Mouse (Mus musculus): ENCODE measurements around the gene Gm525. TPM values are rescaled to one million over a fixed set of nuclear protein-coding genes. Genes with fewer than 3 reads are reported as not detected.

Gm525 gene
- 2.4 and 3.4 TPM in 2 replicates for polyA plus RNA-seq (2014; fragmentation: Nextera tagmentation; extraction: Ambion mirVana)

GRCm38 (mm10) chr11:89073541-89073940 is at the start of gene Gm525:
Gene Gm525 (plus strand): TSS chr11:89073841.
- Histone ChIP-seq H3K4me1 (ENCODE audit: control insufficient read depth, insufficient read depth, low read length) (no peaks in the 10 kb centered on the region), H3K9ac (replicated peaks; ENCODE audit: low read depth, low read length) (no peak within 1 kb of the TSS), H3K9me3 (ENCODE audit: control insufficient read depth, low read depth, low read length) (no peaks in the 10 kb centered on the region), H3K4me2 (replicated peaks; ENCODE audit: low read depth, low read length) (no peak within 1 kb of the TSS), H3K4me3 (ENCODE audit: low read depth, low read length) (no peak within 1 kb of the TSS), H3K27ac (ENCODE audit: low read length) (no peak within 1 kb of the TSS), H3K36me3 (ENCODE audit: control insufficient read depth, insufficient read depth, low read length) (no peaks in the 10 kb centered on the region), H3K27me3 (ENCODE audit: control insufficient read depth, insufficient read depth, low read length) (no peaks in the 10 kb centered on the region)
- 75% methylated on average over 8 of the region's 8 CpGs for WGBS
- ATAC-seq (ENCODE audit: insufficient number of reproducible peaks, insufficient read depth, low FRiP score, low read depth): no peak

- Histone ChIP-seq H3K4me3 (ENCODE audit: low read depth, low read length) (no peak overlapping the region), H3K9me3 (ENCODE audit: control insufficient read depth, low read depth, low read length) (no peaks in the 10 kb centered on the region), H3K27me3 (ENCODE audit: control insufficient read depth, insufficient read depth, low read length) (no peaks in the 10 kb centered on the region), H3K27ac (ENCODE audit: low read length) (peak overlapping the region; percentile 39), H3K4me2 (replicated peaks; ENCODE audit: low read depth, low read length) (no peak overlapping the region), H3K36me3 (ENCODE audit: control insufficient read depth, insufficient read depth, low read length) (peaks cover 5% of the 10 kb centered on the region; the same call in 1 of the 2 replicates), H3K9ac (replicated peaks; ENCODE audit: low read depth, low read length) (no peak overlapping the region), H3K4me1 (ENCODE audit: control insufficient read depth, insufficient read depth, low read length) (peaks cover 9% of the 10 kb centered on the region; the same call in 1 of the 2 replicates)
- WGBS: 38% methylated on average over 11 of the region's 11 CpGs
- peak; percentile 64 for ATAC-seq (ENCODE audit: insufficient number of reproducible peaks, insufficient read depth, low FRiP score, low read depth)
These were observed 49.3 kb upstream of the Gm525 start for GRCm38 (mm10) chr11:89024181-89024881.

GRCm38 (mm10) chr11:89025603-89026002 is 48.0 kb upstream of the Gm525 start:
- Histone ChIP-seq H3K4me2 (replicated peaks; ENCODE audit: low read depth, low read length) (no peak overlapping the region), H3K27ac (ENCODE audit: low read length) (no peak overlapping the region), H3K4me3 (ENCODE audit: low read depth, low read length) (no peak overlapping the region), H3K9me3 (ENCODE audit: control insufficient read depth, low read depth, low read length) (no peaks in the 10 kb centered on the region), H3K36me3 (ENCODE audit: control insufficient read depth, insufficient read depth, low read length) (peaks cover 2% of the 10 kb centered on the region; the same call in 1 of the 2 replicates), H3K4me1 (ENCODE audit: control insufficient read depth, insufficient read depth, low read length) (peaks cover 9% of the 10 kb centered on the region; the same call in 1 of the 2 replicates), H3K9ac (replicated peaks; ENCODE audit: low read depth, low read length) (no peak overlapping the region), H3K27me3 (ENCODE audit: control insufficient read depth, insufficient read depth, low read length) (no peaks in the 10 kb centered on the region)
- 72% methylated on average over 3 of the region's 3 CpGs for WGBS
- no peak for ATAC-seq (ENCODE audit: insufficient number of reproducible peaks, insufficient read depth, low FRiP score, low read depth)

DNA sequence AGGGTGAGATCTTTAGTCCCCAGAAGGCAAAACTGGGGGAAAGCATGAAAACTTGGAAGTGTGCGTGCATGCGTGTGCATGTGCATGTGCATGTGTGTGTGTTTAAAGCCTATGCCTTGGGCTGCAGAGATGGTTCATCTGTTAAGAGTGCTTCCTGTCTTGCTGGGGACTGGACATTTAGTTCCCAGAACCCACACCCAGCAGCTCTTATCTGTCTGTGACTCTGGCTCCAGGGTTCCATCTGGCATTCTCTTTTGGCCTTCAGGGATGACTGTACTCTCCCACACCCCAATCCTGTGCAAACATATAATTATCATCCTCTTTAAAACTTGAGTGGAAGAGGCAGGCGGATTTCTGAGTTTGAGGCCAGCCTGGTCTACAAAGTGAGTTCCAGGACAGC is 47.5 kb upstream of the Gm525 start:
- ATAC-seq (ENCODE audit: insufficient number of reproducible peaks, insufficient read depth, low FRiP score, low read depth): no peak
- Histone ChIP-seq H3K9me3 (ENCODE audit: control insufficient read depth, low read depth, low read length) (no peaks in the 10 kb centered on the region), H3K4me3 (ENCODE audit: low read depth, low read length) (no peak overlapping the region), H3K36me3 (ENCODE audit: control insufficient read depth, insufficient read depth, low read length) (no peaks in the 10 kb centered on the region), H3K27ac (ENCODE audit: low read length) (no peak overlapping the region), H3K27me3 (ENCODE audit: control insufficient read depth, insufficient read depth, low read length) (no peaks in the 10 kb centered on the region), H3K9ac (replicated peaks; ENCODE audit: low read depth, low read length) (no peak overlapping the region), H3K4me2 (replicated peaks; ENCODE audit: low read depth, low read length) (no peak overlapping the region), H3K4me1 (ENCODE audit: control insufficient read depth, insufficient read depth, low read length) (peaks cover 9% of the 10 kb centered on the region; the same call in 1 of the 2 replicates)
- 93% methylated on average over 3 of the region's 3 CpGs for WGBS

GRCm38 (mm10) chr11:89027955-89028361 is 45.7 kb upstream of the Gm525 start:
- H3K9ac ChIP-seq (replicated peaks; ENCODE audit: low read depth, low read length): no peak overlapping the region
- no peak overlapping the region for H3K27ac ChIP-seq (ENCODE audit: low read length)
- no peak for ATAC-seq (ENCODE audit: insufficient number of reproducible peaks, insufficient read depth, low FRiP score, low read depth)
- no peak overlapping the region for H3K4me2 ChIP-seq (replicated peaks; ENCODE audit: low read depth, low read length)
- 57% methylated on average over 10 of the region's 10 CpGs for WGBS
- no peaks in the 10 kb centered on the region for H3K36me3 ChIP-seq (ENCODE audit: control insufficient read depth, insufficient read depth, low read length)
- H3K4me3 ChIP-seq (ENCODE audit: low read depth, low read length): no peak overlapping the region
- H3K4me1 ChIP-seq (ENCODE audit: control insufficient read depth, insufficient read depth, low read length): peaks cover 9% of the 10 kb centered on the region; the same call in 1 of the 2 replicates
- H3K9me3 ChIP-seq (ENCODE audit: control insufficient read depth, low read depth, low read length): no peaks in the 10 kb centered on the region
- H3K27me3 ChIP-seq (ENCODE audit: control insufficient read depth, insufficient read depth, low read length): no peaks in the 10 kb centered on the region

DNA sequence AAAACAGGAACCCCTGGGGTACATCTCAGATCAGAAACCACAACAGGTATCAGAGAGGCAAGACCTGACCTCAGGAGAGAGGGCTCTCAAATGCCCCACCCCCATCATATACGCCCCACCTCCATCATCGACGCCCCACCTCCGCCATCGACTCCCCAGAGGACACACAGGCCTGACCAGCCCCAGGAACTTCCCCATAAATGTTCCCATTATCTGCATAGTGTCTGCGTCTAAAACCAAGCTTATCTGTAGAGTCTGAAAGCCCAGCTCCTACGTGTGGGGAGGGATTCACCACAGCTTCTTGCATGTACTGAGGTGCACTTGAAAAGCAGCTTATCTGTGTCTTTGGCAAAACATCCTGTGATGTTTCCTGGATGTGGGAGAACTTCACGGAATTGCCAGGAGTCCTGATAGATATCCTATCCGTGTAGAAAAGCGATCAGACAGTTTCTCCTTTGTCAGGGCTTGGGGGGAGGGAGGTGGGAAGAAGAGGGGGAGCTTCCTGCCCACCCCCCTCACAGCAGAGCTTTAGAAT is 44.7 kb upstream of the Gm525 start:
- no peak for ATAC-seq (ENCODE audit: insufficient number of reproducible peaks, insufficient read depth, low FRiP score, low read depth)
- no peak overlapping the region for H3K4me3 ChIP-seq (ENCODE audit: low read depth, low read length)

GRCm38 (mm10) chr11:89030552-89030951 is 43.1 kb upstream of the Gm525 start:
- H3K36me3 ChIP-seq (ENCODE audit: control insufficient read depth, insufficient read depth, low read length): no peaks in the 10 kb centered on the region
- no peak overlapping the region for H3K4me2 ChIP-seq (replicated peaks; ENCODE audit: low read depth, low read length)
- no peaks in the 10 kb centered on the region for H3K9me3 ChIP-seq (ENCODE audit: control insufficient read depth, low read depth, low read length)
- no peak overlapping the region for H3K9ac ChIP-seq (replicated peaks; ENCODE audit: low read depth, low read length)
- peaks cover 4% of the 10 kb centered on the region; the same call in 1 of the 2 replicates for H3K4me1 ChIP-seq (ENCODE audit: control insufficient read depth, insufficient read depth, low read length)
- H3K4me3 ChIP-seq (ENCODE audit: low read depth, low read length): no peak overlapping the region
- ATAC-seq (ENCODE audit: insufficient number of reproducible peaks, insufficient read depth, low FRiP score, low read depth): no peak
- 81% methylated on average over 6 of the region's 6 CpGs for WGBS
- no peaks in the 10 kb centered on the region for H3K27me3 ChIP-seq (ENCODE audit: control insufficient read depth, insufficient read depth, low read length)
- no peak overlapping the region for H3K27ac ChIP-seq (ENCODE audit: low read length)

More for the DNA sequence above, 44.7 kb upstream of the Gm525 start:
- no peak overlapping the region for H3K27ac ChIP-seq (ENCODE audit: low read length)
- WGBS: 41% methylated on average over 10 of the region's 10 CpGs
- no peaks in the 10 kb centered on the region for H3K36me3 ChIP-seq (ENCODE audit: control insufficient read depth, insufficient read depth, low read length)
- H3K4me1 ChIP-seq (ENCODE audit: control insufficient read depth, insufficient read depth, low read length): peaks cover 9% of the 10 kb centered on the region; the same call in 1 of the 2 replicates
- no peak overlapping the region for H3K4me2 ChIP-seq (replicated peaks; ENCODE audit: low read depth, low read length)
- no peak overlapping the region for H3K9ac ChIP-seq (replicated peaks; ENCODE audit: low read depth, low read length)
- no peaks in the 10 kb centered on the region for H3K9me3 ChIP-seq (ENCODE audit: control insufficient read depth, low read depth, low read length)
- H3K27me3 ChIP-seq (ENCODE audit: control insufficient read depth, insufficient read depth, low read length): no peaks in the 10 kb centered on the region

- H3K4me1 ChIP-seq (ENCODE audit: control insufficient read depth, insufficient read depth, low read length): peaks cover 4% of the 10 kb centered on the region; the same call in 1 of the 2 replicates
- no peak overlapping the region for H3K27ac ChIP-seq (ENCODE audit: low read length)
- no peak for ATAC-seq (ENCODE audit: insufficient number of reproducible peaks, insufficient read depth, low FRiP score, low read depth)
- no peak overlapping the region for H3K4me2 ChIP-seq (replicated peaks; ENCODE audit: low read depth, low read length)
- no peaks in the 10 kb centered on the region for H3K9me3 ChIP-seq (ENCODE audit: control insufficient read depth, low read depth, low read length)
- no peaks in the 10 kb centered on the region for H3K27me3 ChIP-seq (ENCODE audit: control insufficient read depth, insufficient read depth, low read length)
- no peak overlapping the region for H3K4me3 ChIP-seq (ENCODE audit: low read depth, low read length)
- H3K36me3 ChIP-seq (ENCODE audit: control insufficient read depth, insufficient read depth, low read length): no peaks in the 10 kb centered on the region
- no peak overlapping the region for H3K9ac ChIP-seq (replicated peaks; ENCODE audit: low read depth, low read length)
- WGBS: 62% methylated on average over 1 of the region's 1 CpGs
These were observed 42.5 kb upstream of the Gm525 start for GRCm38 (mm10) chr11:89031189-89031588.
